Mouse (Mus musculus) E14TG2a.4 (cell line): Measurements from ENCODE around the gene Itih3.

Experiments
- H3K27me3 ChIP-seq: 2 replicates; pipeline ENCODE4 v1.6.1; 2014; ENCODE audit warnings: low read length, control low read depth; ENCODE audit not compliant: insufficient read depth
- H3K36me3 ChIP-seq: 2 replicates; pipeline ENCODE4 v1.6.1; 2014; ENCODE audit warnings: low read length, control low read depth; ENCODE audit not compliant: insufficient read depth
- H3K4me1 ChIP-seq: replicated peaks from 2 replicates; pipeline ENCODE4 v1.6.1; 2014; ENCODE audit warnings: low read depth, low read length, control low read depth
- H3K4me3 ChIP-seq: replicated peaks from 2 replicates; pipeline ENCODE4 v1.5.1; 2014; ENCODE audit warnings: mild to moderate bottlenecking, low read length
- H3K9me3 ChIP-seq: 2 replicates; pipeline ENCODE4 v1.6.1; 2014; ENCODE audit warnings: low read length, control low read depth
- CTCF ChIP-seq: conservative IDR thresholded peaks from 2 replicates; pipeline ENCODE4 v1.5.1; 2014; ENCODE audit warnings: low read length
- NANOG ChIP-seq: IDR thresholded peaks from 2 replicates; pipeline ENCODE4 v1.6.1; 2014; ENCODE audit warnings: borderline replicate concordance, low read length, mixed read lengths
- POU5F1 ChIP-seq: IDR thresholded peaks from 2 replicates; pipeline ENCODE4 v1.6.1; 2014; ENCODE audit warnings: low read length, borderline replicate concordance

The Itih3 gene

GRCm38 (mm10) chr14:30923375-30924105 lies at the start of gene Itih3:
Gene Itih3, minus strand, starts transcription at chr14:30923760.
- peaks cover 3% of the 10 kb centered on the region; the same call in 1 of the 2 replicates for H3K9me3 ChIP-seq
- no peak for TF ChIP-seq POU5F1
- no peak for TF ChIP-seq CTCF
- TF ChIP-seq NANOG, result no peak

GRCm38 (mm10) chr14:30960366-30960765 lies 36.8 kb upstream of the Itih3 start:
- Histone ChIP-seq H3K4me3 (no peak overlapping the region), H3K27me3 (no peaks in the 10 kb centered on the region), H3K36me3 (peaks cover 29% of the 10 kb centered on the region), H3K9me3 (no peaks in the 10 kb centered on the region), H3K4me1 (no peaks in the 10 kb centered on the region)
- TF ChIP-seq POU5F1 (no peak), NANOG (no peak), CTCF (no peak)

More at GRCm38 (mm10) chr14:30923375-30924105, at the start of gene Itih3:
- Histone ChIP-seq H3K36me3 (no peaks in the 10 kb centered on the region), H3K27me3 (no peaks in the 10 kb centered on the region), H3K4me1 (no peaks in the 10 kb centered on the region), H3K4me3 (no peak within 1 kb of the TSS)

DNA sequence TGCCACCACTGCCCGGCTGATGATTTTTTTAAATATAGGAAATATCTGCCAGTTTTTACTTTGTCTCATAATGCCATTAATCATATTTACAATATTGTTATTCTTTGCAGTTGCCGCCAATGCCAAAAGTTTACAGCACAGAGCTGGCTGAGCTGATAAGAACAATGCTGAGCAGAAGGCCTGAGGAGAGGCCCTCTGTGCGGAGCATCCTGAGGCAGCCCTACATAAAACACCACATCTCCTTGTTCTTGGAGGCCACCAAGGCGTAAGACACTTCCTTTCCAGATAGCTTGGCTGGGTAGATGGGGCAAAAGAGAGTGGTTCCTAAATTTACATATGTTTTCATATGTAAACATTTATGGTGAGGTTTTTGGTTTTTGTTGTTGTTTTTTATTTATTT lies 35.5 kb upstream of the Itih3 start:
- Histone ChIP-seq H3K9me3 (no peaks in the 10 kb centered on the region), H3K4me3 (no peak overlapping the region), H3K36me3 (peaks cover 30% of the 10 kb centered on the region), H3K4me1 (no peaks in the 10 kb centered on the region), H3K27me3 (no peaks in the 10 kb centered on the region)
- TF ChIP-seq CTCF (no peak), POU5F1 (no peak), NANOG (no peak)

DNA sequence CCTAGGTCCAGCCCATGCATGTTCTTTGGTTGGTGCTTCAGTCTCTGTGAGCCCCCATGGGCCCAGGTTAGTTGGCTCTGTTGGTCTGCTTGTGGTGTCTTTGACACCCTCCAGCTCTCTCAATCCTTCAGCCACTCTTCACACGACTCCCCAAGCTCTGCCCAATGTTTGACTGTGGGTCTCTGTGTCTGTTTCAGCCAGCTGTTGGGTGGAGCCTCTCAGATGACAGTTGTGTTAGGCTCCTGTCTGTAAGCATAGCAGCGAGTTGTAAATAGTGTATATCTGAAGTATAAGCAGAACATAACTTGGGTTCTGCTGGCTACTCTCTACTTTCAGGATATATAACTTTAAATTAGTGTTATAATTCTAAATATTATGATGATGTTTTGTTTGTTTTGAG lies 35.0 kb upstream of the Itih3 start:
- H3K4me1 ChIP-seq, result no peaks in the 10 kb centered on the region
- H3K4me3 ChIP-seq, result no peak overlapping the region
- H3K9me3 ChIP-seq, result no peaks in the 10 kb centered on the region
- no peak for TF ChIP-seq CTCF
- TF ChIP-seq NANOG, result no peak
- no peak for TF ChIP-seq POU5F1
- H3K36me3 ChIP-seq, result peaks cover 30% of the 10 kb centered on the region
- H3K27me3 ChIP-seq, result no peaks in the 10 kb centered on the region

DNA sequence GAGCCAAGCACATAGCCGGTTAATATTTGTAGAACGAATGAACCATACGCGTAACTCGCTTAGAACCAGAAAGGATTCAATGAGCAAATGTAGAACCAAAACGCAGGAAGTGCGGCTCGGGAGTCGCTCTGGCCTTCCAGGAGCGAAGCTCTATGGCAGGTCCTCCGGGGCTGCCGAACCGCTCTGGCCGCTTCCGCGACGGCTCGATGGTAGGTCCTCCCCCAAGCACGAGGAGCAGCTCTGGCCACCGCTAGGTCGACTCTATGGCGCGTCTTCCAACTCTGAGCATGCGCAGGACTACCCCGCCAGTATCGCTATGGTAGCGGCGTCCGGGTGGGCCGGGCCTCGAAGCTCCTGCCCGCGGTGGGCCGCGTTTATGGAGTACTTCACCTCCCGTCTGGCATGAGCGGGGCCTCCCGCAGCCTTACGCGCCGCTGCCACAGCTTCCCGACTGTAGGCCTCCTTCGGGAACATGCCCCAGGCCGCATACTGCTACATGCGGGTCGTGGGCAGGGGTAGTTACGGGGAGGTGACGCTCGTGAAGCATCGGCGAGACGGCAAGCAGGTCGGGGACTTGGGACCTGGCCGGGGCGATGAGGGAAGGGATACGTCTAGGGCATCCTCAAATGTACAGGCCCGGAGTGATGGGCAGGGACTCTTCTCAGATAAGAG lies 27.7 kb upstream of the Itih3 start, which contains the start of gene Nek4:
Gene Nek4 (plus strand): TSS at position 224 of the 672 bp plus-strand sequence.
- TF ChIP-seq CTCF, result no peak
- no peak for TF ChIP-seq NANOG

GRCm38 (mm10) chr14:30949986-30950385 lies 26.4 kb upstream of the Itih3 start:
- H3K9me3 ChIP-seq, result no peaks in the 10 kb centered on the region

More for the DNA sequence above, 27.7 kb upstream of the Itih3 start, which contains the start of gene Nek4:
- H3K9me3 ChIP-seq, result no peaks in the 10 kb centered on the region
- no peaks in the 10 kb centered on the region for H3K27me3 ChIP-seq
- H3K4me3 ChIP-seq, result peak within 1 kb of the TSS; percentile 91
- peaks cover 22% of the 10 kb centered on the region for H3K4me1 ChIP-seq
- 0 out of 2 replicates have a peak, but pooled peaks cover 7% of the 10 kb centered on the region for H3K36me3 ChIP-seq

GRCm38 (mm10) chr14:30944745-30945144 lies 21.2 kb upstream of the Itih3 start:
- no peak for TF ChIP-seq POU5F1
- TF ChIP-seq CTCF, result no peak
- no peak for TF ChIP-seq NANOG
- 0 out of 2 replicates have a peak, but pooled peaks cover 4% of the 10 kb centered on the region for H3K4me1 ChIP-seq
- no peak overlapping the region for H3K4me3 ChIP-seq
- no peaks in the 10 kb centered on the region for H3K9me3 ChIP-seq
- H3K36me3 ChIP-seq, result no peaks in the 10 kb centered on the region
- no peaks in the 10 kb centered on the region; the same call in 1 of the 2 replicates for H3K27me3 ChIP-seq

More at GRCm38 (mm10) chr14:30949986-30950385, 26.4 kb upstream of the Itih3 start:
- no peaks in the 10 kb centered on the region for H3K27me3 ChIP-seq
- H3K4me3 ChIP-seq, result no peak overlapping the region
- H3K4me1 ChIP-seq, result peaks cover 22% of the 10 kb centered on the region
- TF ChIP-seq POU5F1 (no peak), NANOG (no peak), CTCF (no peak)
- 0 out of 2 replicates have a peak, but pooled peaks cover 4% of the 10 kb centered on the region for H3K36me3 ChIP-seq

GRCm38 (mm10) chr14:30943860-30944674 lies 20.5 kb upstream of the Itih3 start:
- H3K9me3 ChIP-seq, result no peaks in the 10 kb centered on the region
- 0 out of 2 replicates have a peak, but pooled peaks cover 4% of the 10 kb centered on the region for H3K4me1 ChIP-seq
- no peaks in the 10 kb centered on the region; the same call in 1 of the 2 replicates for H3K27me3 ChIP-seq
- H3K4me3 ChIP-seq, result no peak overlapping the region
- peak; percentile 98 for TF ChIP-seq CTCF
- no peak for TF ChIP-seq NANOG
- no peaks in the 10 kb centered on the region for H3K36me3 ChIP-seq
